Mouse (Mus musculus) stomach, postnatal 0 days (tissue): Measurements from ENCODE around the gene Nuak1.

Source experiments
- CTCF ChIP-seq: IDR thresholded peaks from 2 replicates; pipeline ENCODE4 v1.5.1; 2016; ENCODE audit warnings: antibody characterized with exemption, low read depth, mild to moderate bottlenecking, moderate library complexity
- EP300 ChIP-seq: optimal IDR thresholded peaks from 2 replicates; pipeline ENCODE3; 2016; ENCODE audit warnings: antibody characterized with exemption

DNA sequence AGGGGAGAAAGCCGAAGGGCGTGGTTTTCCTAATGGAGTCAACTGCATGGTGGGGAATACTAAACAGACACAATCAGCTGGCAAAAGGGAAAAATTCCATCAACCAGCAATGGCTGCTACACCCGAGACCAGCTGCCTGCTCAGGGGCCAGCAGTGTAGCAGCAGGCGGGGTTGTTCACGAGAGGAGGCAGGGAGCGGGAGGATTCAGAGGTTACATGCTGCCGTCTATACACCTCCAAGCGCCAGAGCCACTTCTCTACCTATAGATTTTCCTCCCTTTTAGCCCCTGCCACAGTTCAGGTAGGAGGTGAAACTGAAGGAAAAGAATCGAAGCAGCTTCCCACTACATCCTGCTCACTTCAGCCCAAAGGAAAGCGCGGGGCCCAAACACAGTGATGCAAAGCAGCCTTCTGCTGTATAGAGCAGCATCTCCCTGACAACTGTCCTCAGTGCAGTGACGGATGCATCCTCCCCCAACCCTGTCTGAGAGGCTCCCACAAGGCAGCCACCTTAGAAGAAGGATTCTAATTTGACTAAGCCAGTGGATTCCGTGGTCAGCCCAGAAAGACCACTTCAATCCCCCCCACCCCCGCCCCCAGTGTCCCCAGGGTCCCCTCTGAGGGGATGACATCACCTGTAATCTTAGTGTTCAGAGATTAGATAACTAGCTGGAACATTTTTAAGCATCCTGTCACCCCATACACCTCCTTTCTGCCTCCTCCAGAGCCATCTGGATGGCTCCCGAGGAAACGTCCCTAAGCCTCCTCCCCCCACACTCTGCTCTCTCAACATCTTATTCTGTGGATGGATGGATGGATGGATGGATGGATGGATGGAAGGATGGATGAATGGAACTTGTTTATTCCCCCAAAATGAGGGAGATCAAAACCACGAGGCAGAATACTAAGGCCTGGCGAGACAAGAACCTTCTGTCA, 68.0 kb downstream of the Nuak1 start:
- TF ChIP-seq CTCF = no peak
- TF ChIP-seq EP300 = no peak
